Mouse (Mus musculus) limb, embryonic 12.5 days (tissue): ENCODE data around the gene Akap13. TPM values are rescaled to one million over a fixed set of nuclear protein-coding genes. Genes with fewer than 3 reads are reported as not detected.
A peak's percentile ranks its signal among the peaks of the same experiment; 100 is the strongest.

Experiments used
- ATAC-seq: fragments of 200-750 bp; cut with Nextera tagmentation; 2 replicates; pipeline ENCODE4 v1.8.0; 2017; ENCODE audit warnings: low read depth, moderate TSS enrichment; ENCODE audit not compliant: insufficient number of reproducible peaks, insufficient read depth, low FRiP score, low TSS enrichment
- H3K27ac ChIP-seq: fragments of 300-500 bp; sonication (generic); 2 replicates; pipeline ENCODE4 v1.5.1; 2016; ENCODE audit warnings: mild to moderate bottlenecking, moderate library complexity
- H3K27me3 ChIP-seq: fragments of 300-500 bp; sonication (generic); 2 replicates; pipeline ENCODE4 v1.6.1; 2016; ENCODE audit warnings: mild to moderate bottlenecking, moderate library complexity
- H3K36me3 ChIP-seq: fragments of 300-500 bp; sonication (generic); 2 replicates; pipeline ENCODE4 v1.6.1; 2016; ENCODE audit warnings: mild to moderate bottlenecking, moderate library complexity
- H3K4me1 ChIP-seq: fragments of 300-500 bp; sonication (generic); replicated peaks from 2 replicates; pipeline ENCODE4 v1.6.1; 2016
- H3K4me2 ChIP-seq: fragments of 300-500 bp; sonication (generic); 2 replicates; pipeline ENCODE4 v1.6.1; 2016; ENCODE audit warnings: mild to moderate bottlenecking, moderate library complexity
- H3K4me3 ChIP-seq: fragments of 300-500 bp; sonication (generic); replicated peaks from 2 replicates; pipeline ENCODE4 v1.5.1; 2016; ENCODE audit warnings: mild to moderate bottlenecking
- H3K9ac ChIP-seq: fragments of 300-500 bp; sonication (generic); replicated peaks from 2 replicates; pipeline ENCODE4 v1.6.1; 2016; ENCODE audit warnings: mild to moderate bottlenecking, moderate library complexity
- H3K9me3 ChIP-seq: fragments of 300-500 bp; sonication (generic); 2 replicates; pipeline ENCODE4 v1.6.1; 2016; ENCODE audit warnings: mild to moderate bottlenecking, moderate library complexity
- WGBS: fragments of 180-500 bp; shearing (Covaris S2); methylation state at CpG from one replicate; pipeline ENCODE4 v1.1.7; 2016; 5-methylcytosine and 5-hydroxymethylcytosine counted together
- polyA plus RNA-seq: library from polyadenylated mRNA; unstranded; fragments of >200 nt; fragmentation: Nextera tagmentation; extraction: Ambion mirVana; gene quantifications from 2 replicates; pipeline ENCODE4 v1.2.1, GENCODE M21; 2016

The Akap13 gene
- polyA plus RNA-seq, 1 experiment from 2014 or later, result 44.9 TPM

GRCm38 (mm10) chr7:75619875-75620274 is 164.5 kb downstream of the Akap13 start:
- no peaks in the 10 kb centered on the region for H3K27me3 ChIP-seq
- peaks cover 16% of the 10 kb centered on the region; the same call in 1 of the 2 replicates for H3K36me3 ChIP-seq
- 60% methylated on average over 6 of the region's 6 CpGs for WGBS
- no peak overlapping the region for H3K4me2 ChIP-seq
- no peak overlapping the region for H3K4me3 ChIP-seq
- no peaks in the 10 kb centered on the region for H3K9me3 ChIP-seq
- no peak for ATAC-seq
- H3K27ac ChIP-seq, result no peak overlapping the region
- no peak overlapping the region for H3K9ac ChIP-seq
- H3K4me1 ChIP-seq, result no peaks in the 10 kb centered on the region

GRCm38 (mm10) chr7:75620395-75620960 is 165.1 kb downstream of the Akap13 start:
- no peak overlapping the region for H3K4me2 ChIP-seq
- H3K9ac ChIP-seq, result no peak overlapping the region
- no peak for ATAC-seq
- no peak overlapping the region for H3K27ac ChIP-seq
- WGBS, result 85% methylated on average over 3 of the region's 3 CpGs
- H3K4me3 ChIP-seq, result no peak overlapping the region
- H3K4me1 ChIP-seq, result no peaks in the 10 kb centered on the region
- H3K9me3 ChIP-seq, result no peaks in the 10 kb centered on the region
- H3K36me3 ChIP-seq, result peaks cover 17% of the 10 kb centered on the region; the same call in 1 of the 2 replicates
- no peaks in the 10 kb centered on the region for H3K27me3 ChIP-seq

GRCm38 (mm10) chr7:75620976-75621375 is 165.6 kb downstream of the Akap13 start:
- Histone ChIP-seq H3K27me3 (no peaks in the 10 kb centered on the region), H3K4me3 (no peak overlapping the region), H3K4me2 (no peak overlapping the region), H3K9ac (no peak overlapping the region), H3K4me1 (no peaks in the 10 kb centered on the region), H3K36me3 (peaks cover 13% of the 10 kb centered on the region; the same call in 1 of the 2 replicates), H3K9me3 (no peaks in the 10 kb centered on the region), H3K27ac (no peak overlapping the region)
- no peak for ATAC-seq
- WGBS, result 66% methylated on average over 4 of the region's 4 CpGs

- H3K4me1 ChIP-seq, result 0 out of 2 replicates have a peak, but pooled peaks cover 11% of the 10 kb centered on the region
- no peak overlapping the region for H3K27ac ChIP-seq
- no peaks in the 10 kb centered on the region for H3K9me3 ChIP-seq
- H3K36me3 ChIP-seq, result 0 out of 2 replicates have a peak, but pooled peaks cover 3% of the 10 kb centered on the region
- WGBS, result 50% methylated on average over 2 of the region's 2 CpGs
- H3K4me2 ChIP-seq, result no peak overlapping the region
- no peak overlapping the region for H3K4me3 ChIP-seq
- H3K27me3 ChIP-seq, result no peaks in the 10 kb centered on the region
- no peak overlapping the region for H3K9ac ChIP-seq
- no peak for ATAC-seq
Measured at GRCm38 (mm10) chr7:75627831-75628230, 172.5 kb downstream of the Akap13 start.

- H3K4me1 ChIP-seq, result peaks cover 22% of the 10 kb centered on the region
- no peak overlapping the region for H3K4me2 ChIP-seq
- no peak overlapping the region for H3K9ac ChIP-seq
- no peaks in the 10 kb centered on the region for H3K27me3 ChIP-seq
- H3K9me3 ChIP-seq, result no peaks in the 10 kb centered on the region
- no peak for ATAC-seq
- H3K36me3 ChIP-seq, result 0 out of 2 replicates have a peak, but pooled peaks cover 3% of the 10 kb centered on the region
- H3K27ac ChIP-seq, result no peak overlapping the region
- no peak overlapping the region for H3K4me3 ChIP-seq
- WGBS, result 80% methylated on average over 4 of the region's 4 CpGs
Measured at GRCm38 (mm10) chr7:75629669-75630068, 174.3 kb downstream of the Akap13 start.

- no peak for ATAC-seq
- H3K9ac ChIP-seq, result no peak overlapping the region
- H3K9me3 ChIP-seq, result no peaks in the 10 kb centered on the region
- WGBS, result 75% methylated on average over 3 of the region's 3 CpGs
- no peaks in the 10 kb centered on the region for H3K27me3 ChIP-seq
- H3K36me3 ChIP-seq, result no peaks in the 10 kb centered on the region
- no peak overlapping the region for H3K4me3 ChIP-seq
- peaks cover 16% of the 10 kb centered on the region for H3K4me1 ChIP-seq
- 0 out of 2 replicates have a peak overlapping the region, but pooled peaks have one; percentile 17 for H3K27ac ChIP-seq
- H3K4me2 ChIP-seq, result no peak overlapping the region
Measured at GRCm38 (mm10) chr7:75632941-75633340, 177.6 kb downstream of the Akap13 start.

GRCm38 (mm10) chr7:75633393-75633792 is 178.1 kb downstream of the Akap13 start:
- Histone ChIP-seq H3K9me3 (no peaks in the 10 kb centered on the region), H3K4me2 (no peak overlapping the region), H3K9ac (no peak overlapping the region), H3K27ac (0 out of 2 replicates have a peak overlapping the region, but pooled peaks have one; percentile 17), H3K36me3 (no peaks in the 10 kb centered on the region), H3K27me3 (no peaks in the 10 kb centered on the region), H3K4me3 (no peak overlapping the region), H3K4me1 (peaks cover 16% of the 10 kb centered on the region)
- ATAC-seq, result no peak

- no peak overlapping the region for H3K4me2 ChIP-seq
- no peaks in the 10 kb centered on the region for H3K9me3 ChIP-seq
- H3K4me3 ChIP-seq, result no peak overlapping the region
- no peak for ATAC-seq
- 0 out of 2 replicates have a peak overlapping the region, but pooled peaks have one; percentile 57 for H3K27ac ChIP-seq
- H3K4me1 ChIP-seq, result peaks cover 16% of the 10 kb centered on the region
- H3K9ac ChIP-seq, result no peak overlapping the region
- WGBS, result 74% methylated on average over 7 of the region's 7 CpGs
- no peaks in the 10 kb centered on the region for H3K36me3 ChIP-seq
- H3K27me3 ChIP-seq, result no peaks in the 10 kb centered on the region
Measured at GRCm38 (mm10) chr7:75633807-75634526, 178.6 kb downstream of the Akap13 start.

- Histone ChIP-seq H3K27ac (no peak overlapping the region), H3K4me3 (no peak overlapping the region), H3K9ac (no peak overlapping the region), H3K9me3 (no peaks in the 10 kb centered on the region), H3K4me2 (no peak overlapping the region), H3K4me1 (peaks cover 38% of the 10 kb centered on the region), H3K36me3 (no peaks in the 10 kb centered on the region), H3K27me3 (no peaks in the 10 kb centered on the region)
- no peak for ATAC-seq
- 51% methylated on average over 3 of the region's 3 CpGs for WGBS
Measured at GRCm38 (mm10) chr7:75638769-75639168, 183.4 kb downstream of the Akap13 start.

- no peak for ATAC-seq
- H3K4me2 ChIP-seq, result peak overlapping the region; percentile 5; the same call in 1 of the 2 replicates
- H3K9me3 ChIP-seq, result no peaks in the 10 kb centered on the region
- no peak overlapping the region for H3K9ac ChIP-seq
- 20% methylated on average over 3 of the region's 3 CpGs for WGBS
- no peaks in the 10 kb centered on the region for H3K36me3 ChIP-seq
- H3K4me1 ChIP-seq, result peaks cover 40% of the 10 kb centered on the region
- no peak overlapping the region for H3K4me3 ChIP-seq
- peak overlapping the region; percentile 72 for H3K27ac ChIP-seq
- no peaks in the 10 kb centered on the region for H3K27me3 ChIP-seq
Measured at GRCm38 (mm10) chr7:75639541-75639940, 184.2 kb downstream of the Akap13 start.

GRCm38 (mm10) chr7:75640074-75640473 is 184.7 kb downstream of the Akap13 start:
- Histone ChIP-seq H3K4me2 (peak overlapping the region; percentile 5; the same call in 1 of the 2 replicates), H3K36me3 (no peaks in the 10 kb centered on the region), H3K9ac (no peak overlapping the region), H3K4me1 (peaks cover 40% of the 10 kb centered on the region), H3K27me3 (no peaks in the 10 kb centered on the region), H3K9me3 (no peaks in the 10 kb centered on the region), H3K27ac (peak overlapping the region; percentile 72), H3K4me3 (no peak overlapping the region)
- no peak; the same call in 1 of the 2 replicates for ATAC-seq
